Mouse (Mus musculus): ENCODE results near the gene Ankrd39. TPM values are rescaled to one million over a fixed set of nuclear protein-coding genes. Genes with fewer than 3 reads are reported as not detected.
A peak's percentile ranks its signal among the peaks of the same experiment; 100 is the strongest.

The Ankrd39 gene
- polyA plus RNA-seq, 1 experiment from 2014 or later = 27.3 TPM

- ATAC-seq (ENCODE audit: insufficient number of reproducible peaks, insufficient read depth, low FRiP score, low TSS enrichment, low read depth) = peak; percentile 65
- WGBS = under 1% methylated on average over 69 of the region's 69 CpGs
- H3K36me3 ChIP-seq = peaks cover 20% of the 10 kb centered on the region
- peak within 1 kb of the TSS; percentile 100 for H3K27ac ChIP-seq
- no peaks in the 10 kb centered on the region for H3K27me3 ChIP-seq
- H3K4me3 ChIP-seq = peak within 1 kb of the TSS; percentile 96
- H3K9me3 ChIP-seq = no peaks in the 10 kb centered on the region
- peaks cover 59% of the 10 kb centered on the region for H3K4me1 ChIP-seq
- peak within 1 kb of the TSS; percentile 99 for H3K9ac ChIP-seq
- H3K4me2 ChIP-seq = peak within 1 kb of the TSS; percentile 96
Measured at GRCm38 (mm10) chr1:36558031-36558993, 11.1 kb upstream of the Ankrd39 start, which contains the start of gene Sema4c. Sema4c (minus strand) TSS chr1:36558349.

GRCm38 (mm10) chr1:36557457-36558011, 10.3 kb upstream of the Ankrd39 start:
- H3K4me1 ChIP-seq = peaks cover 52% of the 10 kb centered on the region
- peaks cover 28% of the 10 kb centered on the region for H3K36me3 ChIP-seq
- WGBS = under 1% methylated on average over 48 of the region's 48 CpGs
- no peaks in the 10 kb centered on the region for H3K27me3 ChIP-seq
- peak overlapping the region; percentile 99 for H3K9ac ChIP-seq
- H3K4me3 ChIP-seq = peak overlapping the region; percentile 96
- no peaks in the 10 kb centered on the region for H3K9me3 ChIP-seq
- peak; percentile 86 for ATAC-seq (ENCODE audit: insufficient number of reproducible peaks, insufficient read depth, low FRiP score, low TSS enrichment, low read depth)
- H3K27ac ChIP-seq = peak overlapping the region; percentile 100
- H3K4me2 ChIP-seq = peak overlapping the region; percentile 96

- Histone ChIP-seq H3K9ac (peak overlapping the region; percentile 99), H3K4me1 (peaks cover 45% of the 10 kb centered on the region), H3K27me3 (no peaks in the 10 kb centered on the region), H3K4me3 (peak overlapping the region; percentile 96), H3K4me2 (peak overlapping the region; percentile 96), H3K27ac (peak overlapping the region; percentile 100), H3K36me3 (peaks cover 35% of the 10 kb centered on the region), H3K9me3 (no peaks in the 10 kb centered on the region)
- ATAC-seq (ENCODE audit: insufficient number of reproducible peaks, insufficient read depth, low FRiP score, low TSS enrichment, low read depth) = peak; percentile 70
- WGBS = under 1% methylated on average over 52 of the region's 52 CpGs
Measured at GRCm38 (mm10) chr1:36556553-36557456, 9.6 kb upstream of the Ankrd39 start.

GRCm38 (mm10) chr1:36555798-36556395, 8.7 kb upstream of the Ankrd39 start:
- Histone ChIP-seq H3K27me3 (no peaks in the 10 kb centered on the region), H3K27ac (peak overlapping the region; percentile 100), H3K4me2 (peak overlapping the region; percentile 96), H3K4me1 (peaks cover 39% of the 10 kb centered on the region), H3K4me3 (peak overlapping the region; percentile 96), H3K9me3 (no peaks in the 10 kb centered on the region), H3K36me3 (peaks cover 44% of the 10 kb centered on the region), H3K9ac (peak overlapping the region; percentile 99)
- WGBS = 0% methylated on average over 8 of the region's 8 CpGs
- no peak for ATAC-seq (ENCODE audit: insufficient number of reproducible peaks, insufficient read depth, low FRiP score, low TSS enrichment, low read depth)

- no peak for ATAC-seq (ENCODE audit: insufficient number of reproducible peaks, insufficient read depth, low FRiP score, low TSS enrichment, low read depth)
- peak overlapping the region; percentile 96 for H3K4me3 ChIP-seq
- H3K36me3 ChIP-seq = peaks cover 55% of the 10 kb centered on the region
- H3K9me3 ChIP-seq = no peaks in the 10 kb centered on the region
- WGBS = 67% methylated on average over 21 of the region's 21 CpGs
- H3K27me3 ChIP-seq = no peaks in the 10 kb centered on the region
- peak overlapping the region; percentile 96 for H3K4me2 ChIP-seq
- H3K27ac ChIP-seq = peak overlapping the region; percentile 100
- H3K4me1 ChIP-seq = peaks cover 45% of the 10 kb centered on the region
- H3K9ac ChIP-seq = peak overlapping the region; percentile 99
Measured at GRCm38 (mm10) chr1:36554633-36555399, 7.6 kb upstream of the Ankrd39 start.

- Histone ChIP-seq H3K27ac (no peak overlapping the region), H3K4me1 (peaks cover 54% of the 10 kb centered on the region), H3K9ac (no peak overlapping the region), H3K36me3 (peaks cover 73% of the 10 kb centered on the region), H3K4me2 (no peak overlapping the region), H3K9me3 (no peaks in the 10 kb centered on the region), H3K4me3 (no peak overlapping the region), H3K27me3 (no peaks in the 10 kb centered on the region)
- WGBS = 90% methylated on average over 16 of the region's 16 CpGs
- no peak for ATAC-seq (ENCODE audit: insufficient number of reproducible peaks, insufficient read depth, low FRiP score, low TSS enrichment, low read depth)
Measured at GRCm38 (mm10) chr1:36552506-36552905, 5.3 kb upstream of the Ankrd39 start.

GRCm38 (mm10) chr1:36551904-36552303, 4.7 kb upstream of the Ankrd39 start:
- Histone ChIP-seq H3K4me2 (no peak overlapping the region), H3K9ac (no peak overlapping the region), H3K36me3 (peaks cover 73% of the 10 kb centered on the region), H3K9me3 (no peaks in the 10 kb centered on the region), H3K27ac (no peak overlapping the region), H3K4me3 (no peak overlapping the region), H3K27me3 (no peaks in the 10 kb centered on the region), H3K4me1 (peaks cover 58% of the 10 kb centered on the region)
- no peak for ATAC-seq (ENCODE audit: insufficient number of reproducible peaks, insufficient read depth, low FRiP score, low TSS enrichment, low read depth)
- WGBS = 87% methylated on average over 17 of the region's 17 CpGs

GRCm38 (mm10) chr1:36550075-36550863, 3.0 kb upstream of the Ankrd39 start:
- H3K4me1 ChIP-seq = peaks cover 57% of the 10 kb centered on the region
- no peaks in the 10 kb centered on the region for H3K27me3 ChIP-seq
- no peak overlapping the region for H3K4me3 ChIP-seq
- H3K9ac ChIP-seq = no peak overlapping the region
- H3K4me2 ChIP-seq = no peak overlapping the region
- H3K36me3 ChIP-seq = peaks cover 72% of the 10 kb centered on the region
- H3K27ac ChIP-seq = 0 out of 2 replicates have a peak overlapping the region, but pooled peaks have one; percentile 89
- WGBS = 80% methylated on average over 20 of the region's 20 CpGs
- no peak for ATAC-seq (ENCODE audit: insufficient number of reproducible peaks, insufficient read depth, low FRiP score, low TSS enrichment, low read depth)
- no peaks in the 10 kb centered on the region for H3K9me3 ChIP-seq

- Histone ChIP-seq H3K9me3 (no peaks in the 10 kb centered on the region), H3K4me2 (peak overlapping the region; percentile 24; the same call in 1 of the 2 replicates), H3K36me3 (peaks cover 65% of the 10 kb centered on the region), H3K4me3 (0 out of 2 replicates have a peak overlapping the region, but pooled peaks have one; percentile 9), H3K27ac (peak overlapping the region; percentile 89), H3K27me3 (no peaks in the 10 kb centered on the region), H3K4me1 (peaks cover 49% of the 10 kb centered on the region), H3K9ac (peak overlapping the region; percentile 55)
- no peak for ATAC-seq (ENCODE audit: insufficient number of reproducible peaks, insufficient read depth, low FRiP score, low TSS enrichment, low read depth)
- WGBS = 80% methylated on average over 18 of the region's 18 CpGs
Measured at GRCm38 (mm10) chr1:36549491-36549890, 2.2 kb upstream of the Ankrd39 start.

All from embryonic facial prominence, embryonic 13.5 days (tissue).